Mouse (Mus musculus) brown adipose tissue, adult 24 weeks (tissue): ENCODE data around the gene Ubqln4. TPM values are rescaled to one million over a fixed set of nuclear protein-coding genes. Genes with fewer than 3 reads are reported as not detected.

ENCODE experiments used
- H3K27ac ChIP-seq: fragments of 200-500 bp; replicated peaks from 2 replicates; pipeline ENCODE4 v1.5.1; 2012; ENCODE audit warnings: low read depth, mild to moderate bottlenecking, low read length
- H3K4me1 ChIP-seq: fragments of 200-500 bp; 2 replicates; pipeline ENCODE4 v1.6.1; 2012; ENCODE audit warnings: low read length, mixed read lengths; ENCODE audit not compliant: control insufficient read depth, insufficient read depth, insufficient read length
- H3K4me3 ChIP-seq: fragments of 200-500 bp; 2 replicates; pipeline ENCODE4 v1.5.1; 2012; ENCODE audit warnings: low read depth, mild to moderate bottlenecking, low read length, moderate library complexity; ENCODE audit not compliant: insufficient read depth
- polyA plus RNA-seq: library from polyadenylated mRNA; stranded (reverse); fragments of >200 nt; gene quantifications from 2 replicates; pipeline ENCODE4 v1.2.4, GENCODE M21; 2012; ENCODE audit not compliant: missing spikeins, insufficient read depth, insufficient read length

The Ubqln4 gene
- polyA plus RNA-seq, 1 experiment, result 42.2 TPM

GRCm38 (mm10) chr3:88516407-88516806 is 37.2 kb upstream of the Ubqln4 start:
- Histone ChIP-seq H3K4me3 (no peak overlapping the region), H3K27ac (no peak overlapping the region), H3K4me1 (peaks cover 14% of the 10 kb centered on the region)

- peaks cover 9% of the 10 kb centered on the region for H3K4me1 ChIP-seq
- H3K27ac ChIP-seq, result no peak overlapping the region
Observed at GRCm38 (mm10) chr3:88518411-88518810, 35.1 kb upstream of the Ubqln4 start.

GRCm38 (mm10) chr3:88520078-88520477 is 33.5 kb upstream of the Ubqln4 start:
- no peaks in the 10 kb centered on the region for H3K4me1 ChIP-seq
- H3K27ac ChIP-seq, result no peak overlapping the region
- H3K4me3 ChIP-seq, result no peak overlapping the region

More at GRCm38 (mm10) chr3:88518411-88518810, 35.1 kb upstream of the Ubqln4 start:
- no peak overlapping the region for H3K4me3 ChIP-seq

DNA sequence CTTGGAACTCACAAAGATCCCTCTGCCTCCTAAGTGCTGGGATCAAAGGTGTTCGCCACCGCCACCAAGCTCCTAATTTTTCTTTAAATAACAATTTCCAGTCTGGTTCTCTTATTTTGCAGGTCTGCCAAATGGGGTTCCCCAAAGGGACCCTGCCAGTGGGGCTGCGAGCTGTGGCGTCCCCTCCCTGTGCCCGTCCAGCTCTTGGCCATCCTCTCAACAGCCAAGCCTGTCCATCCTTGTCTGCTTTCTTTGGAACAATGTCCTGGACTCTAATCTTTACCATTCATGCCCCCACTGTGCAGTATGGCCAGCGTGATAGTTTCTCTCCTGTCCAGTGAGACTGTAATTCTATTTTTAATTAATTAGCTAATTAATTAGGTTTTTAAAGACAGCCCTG is 32.4 kb upstream of the Ubqln4 start:
- H3K4me1 ChIP-seq, result no peaks in the 10 kb centered on the region
- no peak overlapping the region for H3K27ac ChIP-seq
- H3K4me3 ChIP-seq, result no peak overlapping the region

DNA sequence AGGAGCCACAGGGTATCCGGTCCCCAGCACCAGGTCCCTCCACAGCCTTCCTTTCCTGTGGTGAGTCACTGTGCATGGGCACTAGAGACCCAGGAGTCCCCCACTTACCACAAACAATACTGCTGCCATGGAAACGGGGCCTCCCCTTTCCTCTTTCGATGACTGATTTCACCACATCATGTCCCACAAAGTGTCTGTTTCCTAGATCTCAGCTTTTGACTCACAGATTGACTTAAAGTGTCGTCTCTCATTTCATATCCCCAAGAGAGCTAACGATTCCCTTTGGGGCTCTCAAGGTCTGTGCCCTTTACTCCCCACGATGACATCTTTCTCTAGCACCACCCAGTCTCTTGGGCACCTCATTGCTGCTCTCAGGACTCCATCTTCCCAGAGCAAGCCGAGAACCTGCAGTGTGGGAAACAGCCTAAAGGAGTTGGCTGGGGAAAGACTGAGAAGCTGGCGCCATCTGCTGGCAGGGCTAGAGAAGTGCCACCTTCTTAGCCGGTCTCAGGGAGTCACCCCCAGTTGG is 31.7 kb upstream of the Ubqln4 start:
- Histone ChIP-seq H3K27ac (no peak overlapping the region), H3K4me1 (no peaks in the 10 kb centered on the region)

GRCm38 (mm10) chr3:88523027-88523426 is 30.5 kb upstream of the Ubqln4 start:
- Histone ChIP-seq H3K4me1 (peaks cover 2% of the 10 kb centered on the region; the same call in 1 of the 2 replicates), H3K27ac (no peak overlapping the region), H3K4me3 (no peak overlapping the region)

More for the DNA sequence above, 31.7 kb upstream of the Ubqln4 start:
- H3K4me3 ChIP-seq, result no peak overlapping the region

GRCm38 (mm10) chr3:88525021-88525420 is 28.5 kb upstream of the Ubqln4 start:
- H3K27ac ChIP-seq, result no peak overlapping the region
- H3K4me1 ChIP-seq, result peaks cover 2% of the 10 kb centered on the region; the same call in 1 of the 2 replicates
- H3K4me3 ChIP-seq, result no peak overlapping the region

GRCm38 (mm10) chr3:88526157-88527131 is 27.1 kb upstream of the Ubqln4 start:
- Histone ChIP-seq H3K4me1 (peaks cover 2% of the 10 kb centered on the region; the same call in 1 of the 2 replicates), H3K4me3 (no peak overlapping the region), H3K27ac (no peak overlapping the region)

DNA sequence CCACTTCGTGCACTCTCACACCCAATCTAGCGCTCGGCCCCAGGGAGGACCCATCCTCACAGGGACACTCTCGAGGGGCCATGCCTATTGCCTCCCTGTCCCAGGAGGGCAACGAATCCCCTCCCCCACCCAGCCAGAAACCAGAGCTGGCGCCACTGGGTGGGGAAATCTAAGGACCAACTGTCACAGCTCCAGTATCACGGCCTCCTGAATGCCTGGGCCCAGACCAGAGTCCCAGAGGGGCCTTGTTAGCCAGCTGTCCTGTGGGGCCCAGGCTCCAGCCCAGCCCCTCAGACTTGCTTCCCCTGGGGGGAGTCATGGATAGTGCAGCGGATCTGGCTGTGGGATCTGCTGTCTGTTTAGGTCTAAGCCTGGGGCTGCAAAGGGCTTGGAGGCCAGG is 26.0 kb upstream of the Ubqln4 start:
- no peak overlapping the region for H3K27ac ChIP-seq
- H3K4me1 ChIP-seq, result peaks cover 2% of the 10 kb centered on the region; the same call in 1 of the 2 replicates
- H3K4me3 ChIP-seq, result no peak overlapping the region

GRCm38 (mm10) chr3:88528646-88529045 is 24.9 kb upstream of the Ubqln4 start:
- peaks cover 2% of the 10 kb centered on the region; the same call in 1 of the 2 replicates for H3K4me1 ChIP-seq
- no peak overlapping the region for H3K4me3 ChIP-seq
- H3K27ac ChIP-seq, result no peak overlapping the region

DNA sequence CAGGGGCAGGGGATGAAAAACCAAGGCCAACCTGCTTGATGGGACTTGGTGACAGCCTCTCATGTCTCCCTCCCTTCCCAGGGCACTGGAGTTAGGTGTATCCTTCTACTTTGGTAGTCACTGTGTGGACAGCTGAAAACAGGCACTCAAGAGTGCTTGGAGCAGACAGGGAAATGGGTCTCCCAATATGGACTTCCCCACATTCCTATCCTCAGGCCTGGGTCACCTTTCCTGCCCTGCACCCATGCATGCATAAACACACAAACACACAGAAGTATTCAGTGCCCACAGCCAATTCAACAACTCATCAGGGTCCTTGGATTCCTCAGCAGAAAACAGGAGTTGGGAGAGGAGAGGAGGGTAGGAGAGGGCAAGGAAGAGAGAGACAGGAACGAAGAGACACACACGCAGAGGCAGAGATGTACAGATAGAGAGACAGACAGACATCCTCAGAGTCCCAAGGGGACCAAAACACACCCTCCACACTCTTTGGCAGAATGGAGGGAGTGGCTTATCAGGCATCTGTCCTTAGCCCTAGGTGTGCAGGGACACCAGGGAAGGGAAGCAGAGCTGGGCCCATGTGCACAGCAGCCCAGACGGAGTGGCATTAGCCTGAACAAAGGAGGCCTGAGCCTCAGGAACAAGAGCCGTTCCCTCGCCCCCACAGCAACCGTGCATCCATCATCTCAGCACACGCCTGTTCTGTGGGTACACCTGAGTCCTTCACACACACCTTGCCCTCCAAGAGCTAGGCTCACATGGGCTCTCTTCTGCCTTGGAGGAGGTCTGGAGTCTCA is 24.2 kb upstream of the Ubqln4 start:
- Histone ChIP-seq H3K4me3 (no peak overlapping the region), H3K4me1 (peaks cover 2% of the 10 kb centered on the region; the same call in 1 of the 2 replicates), H3K27ac (no peak overlapping the region)

DNA sequence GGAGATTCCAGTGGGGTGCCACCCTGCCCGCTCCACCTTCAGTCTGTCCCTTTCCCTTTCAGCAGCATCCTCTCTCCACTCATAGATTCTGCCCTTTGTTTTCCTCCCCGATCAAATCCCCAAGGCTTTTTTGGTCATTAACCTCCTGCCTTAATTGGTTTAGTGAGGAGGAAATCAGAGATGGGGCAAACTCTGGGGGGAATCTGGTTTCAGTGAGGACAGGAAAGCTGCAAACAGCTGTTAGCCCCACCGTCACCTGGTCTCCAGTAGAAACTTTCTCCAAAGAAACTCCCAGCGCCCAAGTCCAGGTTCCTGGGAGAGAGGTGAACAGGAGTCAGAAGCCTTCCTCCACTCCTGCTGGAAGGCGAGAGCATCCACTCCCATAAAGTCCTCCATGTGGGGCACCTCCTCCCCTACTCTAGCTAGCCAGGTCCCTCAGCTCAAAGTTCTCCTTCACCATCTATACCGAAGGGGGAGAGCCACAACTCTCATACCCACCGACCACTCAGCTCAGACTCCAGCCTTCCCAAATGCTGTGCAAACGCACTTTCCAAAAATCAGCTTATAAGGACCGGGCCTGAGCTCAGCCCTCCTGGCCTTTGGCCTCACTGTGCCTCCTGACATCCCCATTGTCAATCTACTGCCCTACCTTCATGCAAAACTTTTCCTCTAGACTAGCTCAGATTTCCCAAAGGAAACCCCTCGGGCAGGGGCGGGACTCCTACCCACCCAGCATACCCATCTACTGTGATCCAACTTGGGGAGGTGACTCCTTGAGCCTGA is 23.3 kb upstream of the Ubqln4 start:
- Histone ChIP-seq H3K27ac (no peak overlapping the region), H3K4me3 (peak overlapping the region; percentile 30), H3K4me1 (peaks cover 2% of the 10 kb centered on the region; the same call in 1 of the 2 replicates)

GRCm38 (mm10) chr3:88531348-88532298 is 21.9 kb upstream of the Ubqln4 start:
- peak overlapping the region; percentile 58 for H3K27ac ChIP-seq
- H3K4me3 ChIP-seq, result peak overlapping the region; percentile 91
- peaks cover 2% of the 10 kb centered on the region; the same call in 1 of the 2 replicates for H3K4me1 ChIP-seq
